Mouse (Mus musculus) heart, postnatal 14 days (tissue): ENCODE data around the gene Sema3a. TPM values are rescaled to one million over a fixed set of nuclear protein-coding genes. Genes with fewer than 3 reads are reported as not detected.

Experiments
- DNase-seq, 2 experiments: peaks; one replicate each; pipeline ENCODE4 v3.0.0; 2021 to 2022
- intact Hi-C: fragments of 180-260 bp; cut with DNase I; formaldehyde crosslinking; loops from one replicate; pipeline ENCODE4 v1.15.1; 2025
- total RNA-seq, 2 experiments: library from RNA; stranded (reverse); gene quantifications; 2 replicates each; pipeline ENCODE4 v1.2.3; 2021

Sema3a gene
- total RNA-seq, 2 experiments from 2014 or later: 1.8 to 2.2 TPM

DNA sequence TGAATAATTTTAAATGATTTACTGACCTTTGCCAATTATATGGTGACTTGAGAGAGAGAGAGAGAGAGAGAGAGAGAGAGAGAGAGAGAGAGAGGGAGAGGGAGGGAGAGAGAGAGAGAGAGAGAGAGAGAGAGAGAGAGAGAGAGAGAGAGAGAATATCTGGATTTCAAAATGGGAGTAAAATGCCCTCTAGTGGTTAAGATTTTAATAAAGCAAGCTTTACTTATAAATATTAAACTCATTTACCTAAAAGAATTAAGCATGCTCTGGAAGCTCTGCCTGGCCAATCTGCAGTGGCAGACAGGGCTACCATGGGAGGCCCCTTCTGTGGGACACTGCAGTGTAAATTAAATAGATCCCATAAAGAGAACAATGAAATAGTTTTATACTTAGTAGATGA, 505.5 kb downstream of the Sema3a start:
- intact Hi-C loops: no loop called here
- DNase-seq: no peak

DNA sequence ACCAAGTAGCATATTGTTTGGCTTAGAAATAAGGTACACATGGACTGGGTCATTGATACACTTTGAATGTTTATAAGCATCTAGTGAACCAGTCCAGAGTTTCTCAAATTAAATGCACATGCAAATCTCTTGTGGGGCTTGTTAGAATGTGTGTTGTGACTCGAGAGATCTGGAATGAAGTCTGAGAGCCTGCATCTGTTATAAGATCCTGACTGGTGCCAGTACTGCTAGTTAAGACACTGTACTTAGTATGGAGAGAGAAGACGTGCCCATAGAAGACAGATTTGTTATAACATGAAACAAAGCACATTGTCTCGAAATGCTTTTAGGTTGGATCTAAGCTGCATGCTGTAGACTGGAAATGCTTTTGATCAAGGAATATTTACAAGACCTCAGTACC, 511.0 kb downstream of the Sema3a start:
- DNase-seq: no peak
- intact Hi-C loops: no loop called here
